Mouse (Mus musculus): Measurements from ENCODE around the gene Mybphl.

DNA sequence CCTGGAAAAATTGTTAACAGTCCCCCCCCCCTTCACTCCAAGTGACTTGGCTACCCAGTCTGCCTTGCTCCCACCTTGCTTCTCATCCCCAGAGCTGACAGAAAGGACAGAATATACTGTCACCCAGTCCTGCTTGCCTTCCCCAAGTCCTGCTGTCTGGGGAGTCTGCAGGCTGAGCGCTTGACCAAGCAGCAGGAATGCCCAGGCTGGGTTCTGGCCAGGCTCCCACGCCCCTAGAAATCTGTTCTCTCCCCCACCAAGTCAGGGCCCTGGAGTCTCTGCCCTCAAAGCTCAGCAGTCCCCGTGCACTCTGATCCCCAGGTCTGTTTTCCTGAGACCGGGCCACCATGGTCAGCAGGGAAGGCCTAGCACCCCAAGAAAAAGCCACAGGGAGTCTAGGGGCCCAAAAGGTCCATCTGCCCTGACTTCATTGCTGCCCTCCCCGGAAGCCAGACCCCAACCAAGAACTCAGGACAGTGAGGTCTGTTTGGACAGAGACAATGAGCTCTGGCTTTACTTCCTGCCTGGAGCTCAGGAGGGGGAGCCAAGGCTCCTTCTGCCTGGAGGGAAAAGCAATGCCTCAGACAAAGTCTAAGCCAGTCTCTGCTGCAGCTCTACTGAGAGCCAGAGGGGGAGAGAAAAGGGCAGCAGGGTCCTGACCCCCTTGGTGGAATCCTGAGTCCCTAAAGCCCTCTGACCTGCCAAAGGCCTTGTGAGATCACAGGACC lies 46.5 kb downstream of the Mybphl start:
- TF ChIP-seq CTCF (conservative IDR thresholded peaks at IDR 0.05; ENCODE audit: low read length) (no peak), NANOG (IDR thresholded peaks at IDR 0.05; ENCODE audit: borderline replicate concordance, low read length) (no peak), POU5F1 (IDR thresholded peaks at IDR 0.05; ENCODE audit: borderline replicate concordance, low read length) (no peak)
